Mouse (Mus musculus) spleen, adult 2 months (tissue): ENCODE data around the gene Snd1. TPM values are rescaled to one million over a fixed set of nuclear protein-coding genes. Genes with fewer than 3 reads are reported as not detected.

ENCODE experiments used
- DNase-seq, 2 experiments: peaks; one replicate each; pipeline versions ENCODE4 v3.0.0 to v3.0.0-alpha.2; 2012 to 2021; ENCODE audit warnings: low spot score in 2 of 2, low read depth in 1 of 2
- H3K27ac ChIP-seq: fragments of 200-500 bp; 2 replicates; pipeline ENCODE4 v1.5.1; 2012; ENCODE audit warnings: low read length, inconsistent platforms; ENCODE audit not compliant: insufficient read depth
- H3K27me3 ChIP-seq: fragments of 200-500 bp; 2 replicates; pipeline ENCODE4 v1.6.1; 2012; ENCODE audit warnings: mild to moderate bottlenecking, moderate library complexity, low read length, inconsistent platforms; ENCODE audit not compliant: control insufficient read depth, insufficient read depth
- H3K36me3 ChIP-seq: fragments of 200-500 bp; 2 replicates; pipeline ENCODE4 v1.6.1; 2012; ENCODE audit warnings: mild to moderate bottlenecking, low read length, inconsistent platforms; ENCODE audit not compliant: control insufficient read depth, insufficient read depth
- H3K4me1 ChIP-seq: fragments of 200-500 bp; 2 replicates; pipeline ENCODE4 v1.6.1; 2011; ENCODE audit warnings: inconsistent platforms; ENCODE audit not compliant: control insufficient read depth, insufficient read depth, insufficient read length
- H3K4me3 ChIP-seq: fragments of 200-500 bp; 2 replicates; pipeline ENCODE4 v1.5.1; 2011; ENCODE audit warnings: mild to moderate bottlenecking, inconsistent platforms; ENCODE audit not compliant: insufficient read depth, insufficient read length; ENCODE audit errors: extremely low read depth
- CTCF ChIP-seq: fragments of 200-500 bp; IDR thresholded peaks from 2 replicates; pipeline ENCODE4 v1.5.1; 2011; ENCODE audit warnings: mild to moderate bottlenecking, inconsistent platforms; ENCODE audit not compliant: insufficient read depth, insufficient read length, insufficient replicate concordance; ENCODE audit errors: extremely low read depth
- POLR2A ChIP-seq: fragments of 200-500 bp; IDR thresholded peaks from 2 replicates; pipeline ENCODE4 v1.6.1; 2011; ENCODE audit warnings: low read depth, low read length, inconsistent platforms
- WGBS: fragments of 180-500 bp; shearing (Covaris S2); methylation state at CpG from one replicate; pipeline ENCODE4 v1.1.7; 2018; 5-methylcytosine and 5-hydroxymethylcytosine counted together
- polyA plus RNA-seq: library from polyadenylated mRNA; depleted of rRNA; stranded (reverse); fragments of >200 nt; gene quantifications from 2 replicates; pipeline ENCODE4 v1.2.3, GENCODE M21; 2012

The Snd1 gene
- polyA plus RNA-seq, 1 experiment, result 55.0 TPM

GRCm38 (mm10) chr6:28883518-28883917, 408.6 kb downstream of the Snd1 start:
- Histone ChIP-seq H3K4me1 (no peaks in the 10 kb centered on the region), H3K27me3 (no peaks in the 10 kb centered on the region)

GRCm38 (mm10) chr6:28886724-28887440, 411.9 kb downstream of the Snd1 start:
- Histone ChIP-seq H3K4me1 (no peaks in the 10 kb centered on the region), H3K27ac (no peak overlapping the region), H3K4me3 (no peak overlapping the region), H3K27me3 (no peaks in the 10 kb centered on the region), H3K36me3 (peaks cover 22% of the 10 kb centered on the region)
- no peak for TF ChIP-seq CTCF
- TF ChIP-seq POLR2A, result no peak
- DNase-seq, result no peak
- WGBS, result 89% methylated on average over 7 of the region's 7 CpGs

More at GRCm38 (mm10) chr6:28883518-28883917, 408.6 kb downstream of the Snd1 start:
- Histone ChIP-seq H3K4me3 (no peak overlapping the region), H3K27ac (no peak overlapping the region), H3K36me3 (peaks cover 15% of the 10 kb centered on the region)
- no peak for TF ChIP-seq POLR2A
- TF ChIP-seq CTCF, result no peak
- 97% methylated on average over 5 of the region's 5 CpGs for WGBS
- no peak for DNase-seq

DNA sequence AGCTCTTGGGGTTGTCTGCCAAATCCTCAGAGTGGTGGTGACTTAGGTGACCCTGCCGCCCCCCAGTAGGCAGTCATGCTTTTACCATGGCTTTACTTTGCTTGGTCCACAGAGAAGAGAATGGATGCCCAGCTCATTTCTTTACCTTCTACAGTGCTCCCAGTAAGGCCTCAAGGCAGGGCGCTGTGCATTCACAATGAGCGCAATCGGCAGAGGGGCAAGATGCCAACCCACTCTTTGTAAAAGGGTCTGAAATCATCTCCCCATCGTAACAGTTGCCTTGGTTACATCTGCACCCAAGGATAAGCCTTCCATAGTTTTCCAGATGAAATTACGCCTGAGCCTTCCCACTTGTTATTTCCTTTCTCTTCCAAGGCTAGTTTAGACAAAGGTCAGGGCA, 415.5 kb downstream of the Snd1 start:
- 95% methylated on average over 6 of the region's 6 CpGs for WGBS
- peaks cover 20% of the 10 kb centered on the region for H3K36me3 ChIP-seq
- no peak for DNase-seq

DNA sequence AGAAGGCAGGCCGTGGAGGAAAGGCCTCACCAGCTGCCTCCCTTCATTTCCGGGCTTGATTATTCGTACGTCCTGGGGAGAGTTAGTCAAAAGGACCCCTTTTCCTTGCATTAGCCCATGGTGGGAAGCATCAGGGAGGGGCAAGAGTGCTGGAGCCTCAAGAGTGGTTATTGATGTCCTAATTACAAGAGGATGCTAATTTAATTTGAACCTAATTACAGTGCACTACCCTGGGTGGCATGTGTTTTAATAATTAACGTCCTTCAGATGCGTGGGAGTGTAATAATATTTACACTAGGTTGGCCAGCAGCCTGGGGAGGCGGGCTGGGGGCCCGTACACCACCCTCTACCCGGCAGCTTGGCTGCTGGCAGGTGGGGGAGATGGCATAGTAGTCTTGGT, 416.5 kb downstream of the Snd1 start:
- Histone ChIP-seq H3K36me3 (peaks cover 13% of the 10 kb centered on the region), H3K4me3 (no peak overlapping the region), H3K4me1 (no peaks in the 10 kb centered on the region), H3K27ac (no peak overlapping the region), H3K27me3 (no peaks in the 10 kb centered on the region)
- no peak for DNase-seq
- 90% methylated on average over 9 of the region's 9 CpGs for WGBS
- no peak for TF ChIP-seq POLR2A
- TF ChIP-seq CTCF, result no peak

More for the DNA sequence above, 415.5 kb downstream of the Snd1 start:
- no peak overlapping the region for H3K4me3 ChIP-seq
- H3K27me3 ChIP-seq, result no peaks in the 10 kb centered on the region
- TF ChIP-seq CTCF, result no peak
- TF ChIP-seq POLR2A, result no peak
- H3K27ac ChIP-seq, result no peak overlapping the region
- no peaks in the 10 kb centered on the region for H3K4me1 ChIP-seq

GRCm38 (mm10) chr6:28895004-28895515, 420.1 kb downstream of the Snd1 start:
- H3K27me3 ChIP-seq, result no peaks in the 10 kb centered on the region
- no peak for TF ChIP-seq POLR2A
- TF ChIP-seq CTCF, result no peak
- H3K4me3 ChIP-seq, result no peak overlapping the region
- 89% methylated on average over 12 of the region's 12 CpGs for WGBS
- H3K27ac ChIP-seq, result no peak overlapping the region
- no peak for DNase-seq
- H3K36me3 ChIP-seq, result peaks cover 4% of the 10 kb centered on the region; the same call in 1 of the 2 replicates
- H3K4me1 ChIP-seq, result no peaks in the 10 kb centered on the region

- H3K27ac ChIP-seq, result no peak overlapping the region
- DNase-seq, result no peak
Observed at GRCm38 (mm10) chr6:28895726-28896125, 420.8 kb downstream of the Snd1 start.

More at GRCm38 (mm10) chr6:28895726-28896125, 420.8 kb downstream of the Snd1 start:
- Histone ChIP-seq H3K27me3 (no peaks in the 10 kb centered on the region), H3K36me3 (peaks cover under 1% of the 10 kb centered on the region; the same call in 1 of the 2 replicates), H3K4me1 (no peaks in the 10 kb centered on the region), H3K4me3 (no peak overlapping the region)
- WGBS, result 79% methylated on average over 6 of the region's 6 CpGs
- TF ChIP-seq CTCF (no peak), POLR2A (no peak)
